Mouse (Mus musculus): ENCODE measurements at regions not wholly inside any gene's neighbourhood (a gene's known extent, or its start where the extent isn't known, plus 50 kb on each side); places are given as distances from the start of the nearest gene placed in this dataset.
A peak's percentile ranks its signal among the peaks of the same experiment; 100 is the strongest.
"Not testable (repeated sequence)": the region's sequence is repeated elsewhere in the genome, so short reads cannot be mapped to it uniquely, and the experiment has no call there.

DNA sequence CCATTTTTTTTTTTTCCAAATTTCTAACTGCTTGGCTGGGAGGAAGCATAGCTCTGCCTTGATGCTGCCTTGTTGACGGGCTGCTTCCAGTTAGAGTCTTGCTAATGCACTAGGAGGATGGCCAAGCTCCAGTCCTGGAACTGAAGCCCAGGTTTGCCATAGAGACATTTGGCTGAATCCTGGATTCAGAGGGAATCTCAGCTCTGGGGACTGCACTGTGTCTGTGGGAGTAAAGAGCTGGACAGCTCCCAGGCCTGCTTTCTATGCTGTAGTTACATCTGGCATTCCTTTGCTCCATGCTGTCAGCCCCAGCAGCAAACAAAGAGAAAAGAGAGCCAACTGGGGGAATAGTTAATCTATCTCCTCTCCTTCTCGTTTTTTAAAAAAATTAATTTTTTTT lies 392.5 kb upstream of the Stxbp6 start:
- no peak overlapping the region for H3K4me3 ChIP-seq (ENCODE audit: low read length)
- WGBS: 26% methylated on average over 2 of the region's 2 CpGs
- no peaks in the 10 kb centered on the region for H3K27me3 ChIP-seq (replicated peaks; ENCODE audit: control insufficient read depth, insufficient read depth, low read length)
- no peak overlapping the region for H3K9ac ChIP-seq (ENCODE audit: low read depth, low read length)
- no peak overlapping the region for H3K27ac ChIP-seq (ENCODE audit: low read length)
- no peak overlapping the region for H3K4me2 ChIP-seq (ENCODE audit: low read depth, low read length)
- H3K36me3 ChIP-seq (ENCODE audit: control insufficient read depth, insufficient read depth, low read length): no peaks in the 10 kb centered on the region
- no peaks in the 10 kb centered on the region for H3K4me1 ChIP-seq (ENCODE audit: control insufficient read depth, insufficient read depth, low read length)
- H3K9me3 ChIP-seq (ENCODE audit: control insufficient read depth, low read length): no peaks in the 10 kb centered on the region
- ATAC-seq: peak; percentile 76

GRCm38 (mm10) chr12:45466066-45466465 lies 391.6 kb upstream of the Stxbp6 start:
- Histone ChIP-seq H3K4me2 (ENCODE audit: low read depth, low read length) (no peak overlapping the region), H3K4me1 (ENCODE audit: control insufficient read depth, insufficient read depth, low read length) (no peaks in the 10 kb centered on the region), H3K27me3 (replicated peaks; ENCODE audit: control insufficient read depth, insufficient read depth, low read length) (no peaks in the 10 kb centered on the region), H3K9me3 (ENCODE audit: control insufficient read depth, low read length) (no peaks in the 10 kb centered on the region), H3K27ac (ENCODE audit: low read length) (no peak overlapping the region), H3K36me3 (ENCODE audit: control insufficient read depth, insufficient read depth, low read length) (no peaks in the 10 kb centered on the region), H3K9ac (ENCODE audit: low read depth, low read length) (no peak overlapping the region), H3K4me3 (ENCODE audit: low read length) (no peak overlapping the region)
- ATAC-seq: no peak
- 75% methylated on average over 3 of the region's 3 CpGs for WGBS

DNA sequence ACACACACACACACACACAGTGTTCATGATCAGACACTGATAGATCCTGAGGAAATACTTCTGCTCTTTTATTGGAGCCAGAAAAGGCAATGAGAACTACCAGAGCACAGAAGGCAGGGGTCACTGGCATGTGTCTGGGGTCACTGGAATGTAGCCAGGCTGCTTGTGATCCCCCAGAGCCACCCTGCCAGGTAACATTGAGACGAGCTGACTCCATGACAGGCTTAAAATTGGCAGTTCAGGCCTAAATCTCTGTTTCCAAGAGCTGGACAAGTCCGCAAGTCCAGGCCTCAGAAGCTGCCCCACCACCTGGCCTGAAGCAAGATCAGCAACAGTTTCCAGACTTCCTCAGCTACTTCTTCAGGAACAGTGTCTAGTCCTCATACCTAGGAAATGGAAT lies 390.4 kb upstream of the Stxbp6 start:
- no peaks in the 10 kb centered on the region for H3K27me3 ChIP-seq (replicated peaks; ENCODE audit: control insufficient read depth, insufficient read depth, low read length)
- no peak overlapping the region for H3K4me3 ChIP-seq (ENCODE audit: low read length)
- no peak overlapping the region for H3K9ac ChIP-seq (ENCODE audit: low read depth, low read length)
- no peaks in the 10 kb centered on the region for H3K4me1 ChIP-seq (ENCODE audit: control insufficient read depth, insufficient read depth, low read length)
- no peak for ATAC-seq
- WGBS: 65% methylated on average over 2 of the region's 2 CpGs
- H3K9me3 ChIP-seq (ENCODE audit: control insufficient read depth, low read length): no peaks in the 10 kb centered on the region
- H3K27ac ChIP-seq (ENCODE audit: low read length): no peak overlapping the region
- no peak overlapping the region for H3K4me2 ChIP-seq (ENCODE audit: low read depth, low read length)
- no peaks in the 10 kb centered on the region for H3K36me3 ChIP-seq (ENCODE audit: control insufficient read depth, insufficient read depth, low read length)

- 85% methylated on average over 8 of the region's 8 CpGs for WGBS
- not testable (repeated sequence) for ATAC-seq; H3K4me2 ChIP-seq (ENCODE audit: low read depth, low read length); H3K9ac ChIP-seq (ENCODE audit: low read depth, low read length); H3K4me1 ChIP-seq (ENCODE audit: control insufficient read depth, insufficient read depth, low read length); H3K9me3 ChIP-seq (ENCODE audit: control insufficient read depth, low read length); H3K4me3 ChIP-seq (ENCODE audit: low read length); H3K27me3 ChIP-seq (replicated peaks; ENCODE audit: control insufficient read depth, insufficient read depth, low read length); H3K27ac ChIP-seq (ENCODE audit: low read length); H3K36me3 ChIP-seq (ENCODE audit: control insufficient read depth, insufficient read depth, low read length)
Observed at GRCm38 (mm10) chr12:45458746-45459145, 384.2 kb upstream of the Stxbp6 start.

DNA sequence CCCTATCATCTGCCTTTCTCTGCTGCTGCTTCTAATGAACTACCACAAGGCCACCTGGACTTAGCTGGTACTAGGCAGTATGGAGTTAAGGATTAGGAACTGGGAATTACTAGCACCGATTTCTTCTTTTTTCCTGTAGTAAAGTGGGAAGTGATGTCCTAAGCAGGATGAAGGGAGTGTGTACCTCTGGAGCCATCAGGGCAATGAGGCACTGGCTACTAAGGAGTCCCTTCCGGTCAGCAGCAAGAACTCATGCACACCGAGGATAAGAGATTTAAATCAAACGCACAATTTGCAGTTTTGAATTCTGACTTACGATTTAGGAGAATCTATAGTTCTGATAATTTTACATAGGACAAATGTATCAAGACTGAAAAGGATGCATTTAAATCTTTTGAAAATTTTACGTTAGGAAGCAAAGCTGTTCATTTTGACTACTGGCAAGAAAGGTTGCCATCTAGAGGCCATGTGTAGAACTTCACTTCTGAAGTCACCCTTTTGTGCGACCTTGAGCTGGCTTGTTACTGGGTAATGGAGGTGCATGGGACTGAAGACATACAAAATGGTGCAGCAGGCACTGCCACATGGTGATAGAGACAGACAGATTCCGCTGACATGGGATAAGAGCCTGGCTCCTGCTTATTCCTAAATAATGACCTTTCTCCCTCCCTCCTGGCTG lies 369.1 kb upstream of the Stxbp6 start:
- H3K9ac ChIP-seq (ENCODE audit: low read depth, low read length): no peak overlapping the region
- H3K36me3 ChIP-seq (ENCODE audit: control insufficient read depth, insufficient read depth, low read length): no peaks in the 10 kb centered on the region
- H3K4me3 ChIP-seq (ENCODE audit: low read length): no peak overlapping the region
- no peaks in the 10 kb centered on the region for H3K27me3 ChIP-seq (replicated peaks; ENCODE audit: control insufficient read depth, insufficient read depth, low read length)
- H3K4me2 ChIP-seq (ENCODE audit: low read depth, low read length): no peak overlapping the region
- peak; percentile 44; the same call in 1 of the 2 replicates for ATAC-seq
- no peak overlapping the region for H3K27ac ChIP-seq (ENCODE audit: low read length)
- WGBS: 57% methylated on average over 8 of the region's 8 CpGs
- H3K4me1 ChIP-seq (ENCODE audit: control insufficient read depth, insufficient read depth, low read length): no peaks in the 10 kb centered on the region
- H3K9me3 ChIP-seq (ENCODE audit: control insufficient read depth, low read length): no peaks in the 10 kb centered on the region

DNA sequence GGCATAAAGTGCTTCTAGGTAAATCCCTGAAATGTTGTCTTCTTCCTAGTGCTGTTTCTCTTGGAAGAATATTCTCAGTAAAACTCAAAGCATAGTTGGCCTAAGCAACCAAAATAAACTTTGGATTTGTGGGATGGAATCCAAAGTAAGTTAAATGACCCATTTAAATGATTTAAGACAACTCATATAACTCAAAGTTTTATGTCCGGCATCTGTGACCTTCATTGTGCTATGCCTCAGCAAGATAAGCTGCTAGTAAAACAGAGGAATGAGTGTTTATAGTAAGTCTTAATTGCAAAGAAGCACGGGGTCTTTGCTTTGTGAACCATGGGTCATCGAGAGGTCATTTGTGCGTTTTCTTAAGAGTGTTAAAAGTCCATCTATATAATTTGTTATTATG lies 368.0 kb upstream of the Stxbp6 start:
- Histone ChIP-seq H3K4me1 (ENCODE audit: control insufficient read depth, insufficient read depth, low read length) (no peaks in the 10 kb centered on the region), H3K27ac (ENCODE audit: low read length) (no peak overlapping the region), H3K9me3 (ENCODE audit: control insufficient read depth, low read length) (no peaks in the 10 kb centered on the region), H3K4me3 (ENCODE audit: low read length) (no peak overlapping the region), H3K27me3 (replicated peaks; ENCODE audit: control insufficient read depth, insufficient read depth, low read length) (no peaks in the 10 kb centered on the region), H3K9ac (ENCODE audit: low read depth, low read length) (no peak overlapping the region), H3K36me3 (ENCODE audit: control insufficient read depth, insufficient read depth, low read length) (no peaks in the 10 kb centered on the region), H3K4me2 (ENCODE audit: low read depth, low read length) (no peak overlapping the region)
- WGBS: 23% methylated on average over 4 of the region's 4 CpGs
- no peak for ATAC-seq

DNA sequence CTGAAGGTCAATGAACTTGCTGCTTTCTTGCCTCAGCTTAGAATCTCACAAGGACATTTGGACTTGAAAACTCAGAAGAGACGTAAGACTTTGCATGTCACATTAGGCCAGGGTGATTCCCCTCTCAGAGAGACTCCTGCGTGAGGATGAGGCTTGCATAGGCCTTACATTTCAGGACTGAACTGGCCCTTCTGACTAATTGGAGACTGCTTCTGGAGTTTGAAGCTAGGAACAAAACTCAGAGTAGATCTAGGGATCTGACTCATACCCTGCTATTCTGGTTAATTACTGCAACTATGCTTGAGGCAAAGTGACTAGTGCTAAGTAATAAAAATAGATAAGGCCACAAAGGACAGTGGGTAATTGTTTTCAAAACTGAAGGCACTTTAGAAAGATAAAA lies 365.2 kb upstream of the Stxbp6 start:
- ATAC-seq: no peak
- 79% methylated on average over 2 of the region's 2 CpGs for WGBS
- no peak overlapping the region for H3K27ac ChIP-seq (ENCODE audit: low read length)

DNA sequence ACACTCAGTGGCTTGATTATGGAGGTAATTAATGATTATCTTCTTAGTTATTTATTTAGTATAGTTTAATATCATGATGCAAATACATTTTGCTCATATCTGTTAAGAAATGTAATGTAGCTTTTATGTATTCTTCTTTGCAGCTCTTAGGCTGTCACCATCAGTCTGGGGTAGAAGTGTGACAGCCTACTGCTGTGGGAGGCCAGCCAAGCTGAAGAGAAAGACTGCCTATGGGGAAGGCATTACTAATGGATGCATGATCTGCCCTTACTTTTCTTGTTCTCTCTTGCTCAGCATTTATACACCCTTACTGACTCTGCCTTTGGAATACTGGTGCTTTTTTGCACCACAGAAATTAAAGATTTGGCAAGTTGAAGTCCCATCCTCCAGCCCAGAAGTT lies 362.8 kb upstream of the Stxbp6 start:
- no peak overlapping the region for H3K27ac ChIP-seq (ENCODE audit: low read length)
- H3K9me3 ChIP-seq (ENCODE audit: control insufficient read depth, low read length): no peaks in the 10 kb centered on the region
- ATAC-seq: no peak

More for the DNA sequence above, 365.2 kb upstream of the Stxbp6 start:
- Histone ChIP-seq H3K4me3 (ENCODE audit: low read length) (no peak overlapping the region), H3K9me3 (ENCODE audit: control insufficient read depth, low read length) (no peaks in the 10 kb centered on the region), H3K36me3 (ENCODE audit: control insufficient read depth, insufficient read depth, low read length) (no peaks in the 10 kb centered on the region), H3K4me1 (ENCODE audit: control insufficient read depth, insufficient read depth, low read length) (no peaks in the 10 kb centered on the region), H3K27me3 (replicated peaks; ENCODE audit: control insufficient read depth, insufficient read depth, low read length) (no peaks in the 10 kb centered on the region), H3K9ac (ENCODE audit: low read depth, low read length) (no peak overlapping the region), H3K4me2 (ENCODE audit: low read depth, low read length) (no peak overlapping the region)

GRCm38 (mm10) chr12:45399436-45399835 lies 324.9 kb upstream of the Stxbp6 start:
- no peaks in the 10 kb centered on the region for H3K36me3 ChIP-seq (ENCODE audit: control insufficient read depth, insufficient read depth, low read length)
- no peak overlapping the region for H3K4me3 ChIP-seq (ENCODE audit: low read length)
- 60% methylated on average over 2 of the region's 2 CpGs for WGBS
- H3K4me1 ChIP-seq (ENCODE audit: control insufficient read depth, insufficient read depth, low read length): no peaks in the 10 kb centered on the region
- ATAC-seq: no peak
- no peak overlapping the region for H3K27ac ChIP-seq (ENCODE audit: low read length)
- H3K27me3 ChIP-seq (replicated peaks; ENCODE audit: control insufficient read depth, insufficient read depth, low read length): no peaks in the 10 kb centered on the region
- no peaks in the 10 kb centered on the region for H3K9me3 ChIP-seq (ENCODE audit: control insufficient read depth, low read length)
- no peak overlapping the region for H3K9ac ChIP-seq (ENCODE audit: low read depth, low read length)
- no peak overlapping the region for H3K4me2 ChIP-seq (ENCODE audit: low read depth, low read length)

More for the DNA sequence above, 362.8 kb upstream of the Stxbp6 start:
- H3K4me2 ChIP-seq (ENCODE audit: low read depth, low read length): no peak overlapping the region
- H3K4me1 ChIP-seq (ENCODE audit: control insufficient read depth, insufficient read depth, low read length): no peaks in the 10 kb centered on the region
- no peaks in the 10 kb centered on the region for H3K27me3 ChIP-seq (replicated peaks; ENCODE audit: control insufficient read depth, insufficient read depth, low read length)
- H3K4me3 ChIP-seq (ENCODE audit: low read length): no peak overlapping the region
- no peaks in the 10 kb centered on the region for H3K36me3 ChIP-seq (ENCODE audit: control insufficient read depth, insufficient read depth, low read length)
- H3K9ac ChIP-seq (ENCODE audit: low read depth, low read length): no peak overlapping the region

GRCm38 (mm10) chr12:45384864-45385263 lies 310.4 kb upstream of the Stxbp6 start:
- Histone ChIP-seq H3K27ac (ENCODE audit: low read length) (no peak overlapping the region), H3K9ac (ENCODE audit: low read depth, low read length) (no peak overlapping the region), H3K27me3 (replicated peaks; ENCODE audit: control insufficient read depth, insufficient read depth, low read length) (no peaks in the 10 kb centered on the region), H3K4me1 (ENCODE audit: control insufficient read depth, insufficient read depth, low read length) (no peaks in the 10 kb centered on the region), H3K4me2 (ENCODE audit: low read depth, low read length) (no peak overlapping the region), H3K36me3 (ENCODE audit: control insufficient read depth, insufficient read depth, low read length) (no peaks in the 10 kb centered on the region), H3K4me3 (ENCODE audit: low read length) (no peak overlapping the region), H3K9me3 (ENCODE audit: control insufficient read depth, low read length) (peaks cover 10% of the 10 kb centered on the region; the same call in 1 of the 2 replicates)
- 62% methylated on average over 3 of the region's 3 CpGs for WGBS
- no peak for ATAC-seq
